8 mouse cellular contexts compared by ENCODE assay signal in the genomic region with DNA sequence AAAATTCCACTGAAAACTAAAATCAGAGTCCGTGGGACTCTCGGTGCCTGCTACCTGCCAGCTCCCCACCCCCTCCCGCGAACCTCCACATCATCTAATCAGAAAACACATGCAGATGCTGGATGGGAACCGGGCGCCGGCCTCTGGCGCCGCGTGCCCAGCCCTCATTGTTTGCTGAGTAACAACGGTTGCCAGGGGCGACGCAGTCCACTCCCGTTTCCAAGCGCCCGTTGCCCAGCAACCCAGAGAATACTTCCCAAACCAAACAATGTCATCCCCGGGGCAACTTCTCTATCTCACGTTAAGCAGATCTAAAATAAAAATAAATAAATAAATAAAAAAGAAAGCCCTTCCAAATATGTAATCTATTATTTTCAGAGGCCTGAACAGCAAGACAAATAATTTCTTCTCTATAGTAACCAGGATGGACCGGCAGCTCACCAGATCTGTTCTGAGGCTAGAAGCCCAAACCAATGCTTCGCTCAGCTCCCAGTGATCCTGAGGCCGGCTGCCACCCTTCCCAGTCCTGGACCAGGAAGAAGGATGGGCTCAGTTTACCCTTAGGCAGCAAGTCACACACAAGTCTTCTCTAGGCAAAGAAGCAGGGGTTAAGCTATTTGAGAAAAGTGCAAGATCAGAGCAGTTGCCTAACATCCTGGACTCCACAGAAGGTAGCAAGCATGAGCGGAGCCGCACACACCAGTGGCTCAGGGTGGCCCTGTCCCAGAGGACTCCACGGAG. TPM values are rescaled to one million over a fixed set of nuclear protein-coding genes. Genes with fewer than 3 reads are reported as not detected.
DNase-seq lines count a peak whose midpoint lies in the region; ATAC-seq and TF ChIP-seq lines count a peak whose summit lies in the region.

No protein-coding gene starts in this region.

- DNase-seq in adrenal gland, adult 2 months, result peak; percentile 81
- DNase-seq in embryo, embryonic 10.5 days (ENCODE audit: low spot score), result peak; percentile 97
- DNase-seq in gastrocnemius, postnatal 36 days, result peak; percentile 68 to 83
- peak; percentile 61 for DNase-seq in induced T-regulatory cell, adult 2 months (ENCODE audit: low read depth)
- DNase-seq in left cerebral cortex, adult 2 months (ENCODE audit: extremely low spot score in 1 of 2, low spot score in 2 of 2), result peak; percentile 78 to 86
- peak; percentile 91 to 94 for DNase-seq in right cerebral cortex, postnatal 10 days (ENCODE audit: low spot score in 2 of 2)
- DNase-seq in thymus, adult 18-20 months, result no peak

- TF ChIP-seq CTCF in left cerebral cortex, adult 2 months (IDR thresholded peaks at IDR 0.05), result no peak

- H3K4me3 ChIP-seq in left cerebral cortex, adult 2 months, result no peak overlapping the region

- ATAC-seq in megakaryocyte-erythroid progenitor cell, adult 5-6 weeks (replicated peaks; ENCODE audit: low FRiP score, low TSS enrichment, poor library complexity, severe bottlenecking), result peak; percentile 58

- intact Hi-C loops in gastrocnemius, postnatal 36 days (cut with DNase I), result no loop called here
- intact Hi-C loops in left cerebral cortex, adult 2 months (cut with DNase I), result loop anchor here (1.0 to 5.0 kb wide), 2 partner anchors 13 to 123 kb away; partner anchors contain the start of gene Mllt1

- peak overlapping the region; percentile 34 for H3K27ac ChIP-seq in left cerebral cortex, adult 2 months

RNA-seq across cellular contexts. Expression of gene Rfx2, which starts 16.3 kb away (rescaled TPM):
- 1 to 10 TPM; 5.7 to 7.8 TPM for total RNA-seq in adrenal gland, adult 2 months (2021)
- polyA plus RNA-seq in adrenal gland, adult 2 months (2012; rRNA removed), result 12.3 and 13.4 TPM in 2 replicates
- total RNA-seq in gastrocnemius, postnatal 36 days (2021), result 1 to 10 TPM; 1.8 to 2.5 TPM
- 1 to 10 TPM; 2.2 to 3.5 TPM for total RNA-seq in left cerebral cortex, adult 2 months (2021)
- 23.0 and 29.3 TPM in 2 replicates for total RNA-seq in megakaryocyte-erythroid progenitor cell, adult 5-6 weeks (2014; fragmentation: Nextera tagmentation)
- total RNA-seq in megakaryocyte-erythroid progenitor cell, adult 5-6 weeks (2017), result 4.7 and 10.5 TPM in 2 replicates

RNA-seq across cellular contexts. Expression of gene Prr22, which starts 44.4 kb away (rescaled TPM):
- under 1 TPM; 0.43 to 0.73 TPM for total RNA-seq in adrenal gland, adult 2 months (2021)
- polyA plus RNA-seq in adrenal gland, adult 2 months (2012; rRNA removed), result 4.7 and 5.6 TPM in 2 replicates
- total RNA-seq in gastrocnemius, postnatal 36 days (2021), result under 1 TPM in 1 of 2 experiments, not detected in 1; 0.12 TPM
- 1 to 10 TPM; 1.3 to 2.6 TPM for total RNA-seq in left cerebral cortex, adult 2 months (2021)
- total RNA-seq in megakaryocyte-erythroid progenitor cell, adult 5-6 weeks (2014; fragmentation: Nextera tagmentation), result 5.4 and 6.6 TPM in 2 replicates
- 1.3 and 2.3 TPM in 2 replicates for total RNA-seq in megakaryocyte-erythroid progenitor cell, adult 5-6 weeks (2017)

RNA-seq across cellular contexts. Expression of gene Dus3l, which starts 49.9 kb away (rescaled TPM):
- 10 to 100 TPM; 30.0 to 36.2 TPM for total RNA-seq in adrenal gland, adult 2 months (2021)
- polyA plus RNA-seq in adrenal gland, adult 2 months (2012; rRNA removed), result 104 and 121 TPM in 2 replicates
- 10 to 100 TPM; 13.4 to 16.1 TPM for total RNA-seq in gastrocnemius, postnatal 36 days (2021)
- 10 to 100 TPM; 69.0 to 73.5 TPM for total RNA-seq in left cerebral cortex, adult 2 months (2021)
- total RNA-seq in megakaryocyte-erythroid progenitor cell, adult 5-6 weeks (2014; fragmentation: Nextera tagmentation), result 21.6 and 28.6 TPM in 2 replicates
- 13.9 and 17.9 TPM in 2 replicates for total RNA-seq in megakaryocyte-erythroid progenitor cell, adult 5-6 weeks (2017)

RNA-seq across cellular contexts. Expression of gene Nrtn, which starts 57.2 kb away (rescaled TPM):
- 1 to 10 TPM; 3.2 to 3.9 TPM for total RNA-seq in adrenal gland, adult 2 months (2021)
- 53.9 and 64.0 TPM in 2 replicates for polyA plus RNA-seq in adrenal gland, adult 2 months (2012; rRNA removed)
- 1 to 10 TPM; 4.1 to 5.0 TPM for total RNA-seq in gastrocnemius, postnatal 36 days (2021)
- 1 to 10 TPM; 4.1 to 4.5 TPM for total RNA-seq in left cerebral cortex, adult 2 months (2021)
- not detected in 2 replicates for total RNA-seq in megakaryocyte-erythroid progenitor cell, adult 5-6 weeks (2014; fragmentation: Nextera tagmentation)
- not detected in 2 replicates for total RNA-seq in megakaryocyte-erythroid progenitor cell, adult 5-6 weeks (2017)

RNA-seq across cellular contexts. Expression of gene Acsbg2, which starts 59.8 kb away (rescaled TPM):
- total RNA-seq in adrenal gland, adult 2 months (2021), result under 1 TPM; 0.20 to 0.59 TPM
- polyA plus RNA-seq in adrenal gland, adult 2 months (2012; rRNA removed), result 0.09 and 0.11 TPM in 2 replicates
- not detected for total RNA-seq in gastrocnemius, postnatal 36 days (2021)
- total RNA-seq in left cerebral cortex, adult 2 months (2021), result not detected
- not detected in 2 replicates for total RNA-seq in megakaryocyte-erythroid progenitor cell, adult 5-6 weeks (2014; fragmentation: Nextera tagmentation)
- total RNA-seq in megakaryocyte-erythroid progenitor cell, adult 5-6 weeks (2017), result not detected in 2 replicates

Comparison
In these comparisons a context has a peak if more than half of its experiments do, and no peak if none do; other contexts are left out.
1. DNase-seq: peak in adrenal gland, adult 2 months (single experiment), embryo, embryonic 10.5 days (single experiment), gastrocnemius, postnatal 36 days (2 of 2), induced T-regulatory cell, adult 2 months (single experiment), left cerebral cortex, adult 2 months (2 of 2) and right cerebral cortex, postnatal 10 days (2 of 2); none in thymus, adult 18-20 months (0 of 2).